Mouse (Mus musculus) liver, postnatal 0 days (tissue): ENCODE data around the gene Ttc39a.

Experiments used
- CTCF ChIP-seq: sonication (generic); IDR thresholded peaks from 2 replicates; pipeline ENCODE4 v1.5.1; 2016; ENCODE audit warnings: antibody characterized with exemption, low read depth
- EP300 ChIP-seq: IDR thresholded peaks from 2 replicates; pipeline ENCODE4 v1.6.1; 2016; ENCODE audit warnings: antibody characterized with exemption, low read depth, mild to moderate bottlenecking

DNA sequence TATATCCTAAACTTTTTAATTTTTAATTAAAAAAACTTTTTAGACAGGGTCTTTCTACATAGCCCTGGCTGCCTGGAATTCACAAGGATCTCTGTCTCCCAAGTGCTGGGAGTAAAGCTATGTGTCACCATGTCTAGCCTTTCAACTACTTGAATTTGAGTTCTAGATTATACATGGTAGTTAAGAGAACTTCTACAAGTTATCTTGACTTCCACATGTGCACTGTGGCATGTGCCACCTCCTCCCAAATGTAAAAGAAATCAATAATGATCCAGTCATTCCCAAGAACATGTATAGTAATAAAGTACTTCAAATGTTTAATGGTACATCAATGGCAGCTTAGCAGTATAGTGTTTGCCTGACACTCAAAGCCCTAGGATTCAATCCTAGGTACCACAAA, 61.3 kb downstream of the Ttc39a start:
- TF ChIP-seq EP300 (peak; percentile 5; the same call in 1 of the 2 replicates), CTCF (no peak)
